Mouse (Mus musculus): Measurements from ENCODE around the gene Sucla2. TPM values are rescaled to one million over a fixed set of nuclear protein-coding genes. Genes with fewer than 3 reads are reported as not detected.
"Not testable (repeated sequence)": the region's sequence is repeated elsewhere in the genome, so short reads cannot be mapped to it uniquely, and the experiment has no call there.

The Sucla2 gene
- total RNA-seq, 2 experiments from 2014 or later, result 265 to 310 TPM

DNA sequence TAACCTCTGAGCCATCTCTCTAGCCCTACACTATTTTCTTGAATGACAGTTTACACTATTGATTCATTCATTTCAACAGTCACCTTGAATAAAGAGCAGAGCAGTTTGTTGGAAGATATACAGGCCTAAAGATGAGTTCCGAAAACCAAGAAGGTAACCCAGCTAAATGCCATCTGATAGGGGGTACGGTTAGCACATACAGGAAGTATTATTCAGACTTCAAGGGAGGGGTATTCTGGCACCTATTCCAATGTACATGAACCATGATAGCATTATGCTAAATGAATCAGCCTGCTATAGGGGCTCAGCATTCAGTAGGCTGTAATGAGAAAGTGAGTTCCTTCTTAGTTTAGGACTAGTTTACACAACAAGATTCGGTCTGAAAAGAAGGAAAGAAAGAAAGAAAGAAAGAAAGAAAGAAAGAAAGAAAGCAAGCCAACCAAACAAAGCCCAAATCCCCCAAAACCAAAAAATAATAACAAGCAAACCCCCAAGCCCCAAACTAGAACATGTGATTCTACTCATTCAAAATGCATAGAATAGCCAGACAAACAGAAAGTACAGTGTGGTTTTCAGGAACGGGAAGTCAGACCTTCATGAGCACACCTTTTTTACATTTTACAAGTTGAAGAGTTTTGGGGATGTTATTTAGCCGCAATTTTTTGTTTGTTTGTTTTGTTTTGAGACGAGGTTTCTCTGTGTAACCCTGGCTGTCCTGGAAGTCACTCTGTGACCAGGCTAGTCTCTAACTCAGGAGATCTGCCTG is 16.3 kb upstream of the Sucla2 start:
- DNase-seq (ENCODE audit: low spot score in 2 of 2), result no peak

DNA sequence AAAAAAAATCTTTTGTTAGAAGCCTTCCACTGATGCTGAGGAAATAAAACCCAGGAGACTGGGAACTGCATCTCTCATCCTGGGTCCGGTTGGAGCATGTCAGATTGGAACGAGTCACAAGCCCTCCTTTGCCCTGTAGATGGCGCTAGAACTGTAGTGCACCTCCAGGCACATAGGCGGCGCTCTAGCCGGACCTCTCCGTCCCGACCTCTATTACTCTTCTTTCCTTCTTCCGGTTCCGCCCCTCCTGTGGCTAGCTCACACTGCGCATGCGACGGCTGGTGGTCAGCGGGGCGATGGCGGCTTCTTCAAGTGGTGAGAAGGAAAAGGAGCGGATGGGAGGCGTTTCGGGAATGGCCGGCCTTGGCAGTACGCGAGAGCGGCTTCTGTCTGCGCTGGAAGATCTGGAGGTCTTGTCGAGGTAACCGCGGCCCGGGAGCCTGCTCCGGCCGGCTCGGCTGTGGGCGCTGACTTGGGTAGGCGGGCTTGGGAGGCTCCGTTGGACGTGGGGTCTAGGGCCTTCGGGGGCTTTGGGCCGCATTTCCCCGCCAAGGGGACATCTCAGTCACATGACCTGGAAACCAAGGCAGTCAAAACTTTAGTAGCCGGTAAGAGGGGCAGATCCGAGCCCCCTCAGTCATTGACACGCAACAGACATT is 15.2 kb upstream of the Sucla2 start, which contains the start of gene Med4:
Med4 (plus strand) TSS at position 261 of the 659 bp plus-strand sequence.
- peak; percentile 86 to 93 for DNase-seq (ENCODE audit: low spot score in 2 of 2)

DNA sequence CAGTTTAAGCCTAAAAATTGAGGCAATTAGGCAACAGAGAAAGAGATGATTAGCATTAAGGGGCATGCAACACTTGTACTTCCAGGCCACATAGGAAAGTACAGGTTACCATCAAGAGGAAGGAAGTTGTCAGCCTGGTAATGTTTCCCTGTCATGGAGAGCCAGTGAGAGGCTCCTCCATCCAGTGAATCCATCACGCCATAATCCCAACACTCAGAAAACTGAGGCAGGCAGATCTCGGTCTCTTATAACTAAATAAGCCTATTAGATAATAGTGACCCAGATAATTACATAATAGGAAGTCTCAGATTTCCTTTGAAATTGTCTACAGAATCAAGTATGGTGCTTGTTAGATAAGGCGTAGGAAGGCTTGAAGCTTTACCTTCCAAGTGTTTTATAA is 983 bp upstream of the Sucla2 start:
- DNase-seq (ENCODE audit: low spot score in 2 of 2), result no peak

DNA sequence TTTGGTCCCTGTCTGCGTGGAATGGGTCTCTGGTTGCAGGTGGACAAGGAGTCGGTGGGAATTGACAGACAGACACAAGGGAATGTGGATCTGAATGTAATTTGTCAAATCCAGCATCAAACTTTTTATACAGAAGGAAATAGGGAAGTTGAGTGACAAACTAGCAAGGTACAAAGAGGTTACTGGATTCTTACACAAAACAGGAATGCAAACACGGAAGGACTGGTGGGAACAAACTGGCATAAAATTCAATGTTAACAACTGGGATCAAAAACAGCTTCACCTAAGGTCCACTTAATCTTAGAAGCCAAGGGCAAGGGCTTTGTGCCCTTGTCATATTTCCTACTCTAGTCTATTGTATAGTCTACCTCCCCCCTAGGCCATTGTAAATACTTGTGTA is 3.5 kb downstream of the Sucla2 start:
- not testable (repeated sequence) for DNase-seq (ENCODE audit: low spot score in 2 of 2)

DNA sequence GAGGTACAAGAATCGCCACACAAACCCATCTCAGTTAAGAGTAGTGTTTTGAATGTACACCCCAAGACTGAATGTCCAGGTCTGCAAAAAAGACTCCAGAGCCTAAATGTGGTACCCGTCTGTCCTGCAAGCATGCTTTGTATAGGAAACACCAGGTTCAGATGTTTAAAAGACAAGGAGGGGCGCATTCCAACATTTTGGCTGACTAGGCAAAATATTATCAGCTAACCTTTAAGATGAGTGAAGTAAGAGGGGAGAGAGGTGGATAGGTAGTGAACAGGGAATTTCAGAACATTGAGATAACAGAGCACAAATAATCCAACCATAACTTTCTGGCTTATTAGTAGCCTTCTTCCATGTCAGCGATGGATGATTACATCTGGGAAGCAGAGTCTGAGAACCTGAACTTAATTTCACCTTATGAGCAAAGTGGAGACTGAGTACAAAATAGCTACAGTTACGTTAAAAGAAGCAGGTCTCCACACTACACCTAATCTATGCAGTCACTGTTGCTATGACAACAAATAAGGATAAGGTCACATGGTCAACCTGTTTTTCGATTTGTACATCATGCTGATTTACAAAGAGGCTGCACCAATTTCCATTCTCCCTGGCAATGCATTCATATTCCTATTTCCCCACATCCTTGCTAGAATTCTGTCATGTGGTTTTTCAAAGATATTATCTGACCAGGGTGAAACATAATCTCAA is 8.8 kb downstream of the Sucla2 start:
- no peak for DNase-seq (ENCODE audit: low spot score in 2 of 2)

DNA sequence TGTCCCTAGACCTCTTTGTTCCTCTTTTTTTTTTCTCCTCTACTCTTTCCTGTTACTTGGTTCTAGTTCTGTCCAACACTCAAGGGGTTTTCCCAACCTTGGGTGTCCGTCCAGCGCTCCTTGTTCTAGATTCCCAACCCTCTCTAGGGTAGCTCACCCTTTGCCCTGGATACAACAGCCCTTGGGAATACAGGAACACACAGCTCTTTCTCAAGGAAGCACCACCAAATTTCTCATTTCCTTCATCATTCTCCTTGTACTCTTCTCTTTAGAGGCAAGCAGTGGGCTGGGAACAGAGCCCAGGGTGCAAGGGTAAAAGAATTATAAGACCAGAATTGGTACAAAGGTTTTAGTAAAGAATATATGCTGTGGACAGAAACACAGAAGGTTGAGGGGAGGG is 10.5 kb downstream of the Sucla2 start:
- no peak for DNase-seq (ENCODE audit: low spot score in 2 of 2)

DNA sequence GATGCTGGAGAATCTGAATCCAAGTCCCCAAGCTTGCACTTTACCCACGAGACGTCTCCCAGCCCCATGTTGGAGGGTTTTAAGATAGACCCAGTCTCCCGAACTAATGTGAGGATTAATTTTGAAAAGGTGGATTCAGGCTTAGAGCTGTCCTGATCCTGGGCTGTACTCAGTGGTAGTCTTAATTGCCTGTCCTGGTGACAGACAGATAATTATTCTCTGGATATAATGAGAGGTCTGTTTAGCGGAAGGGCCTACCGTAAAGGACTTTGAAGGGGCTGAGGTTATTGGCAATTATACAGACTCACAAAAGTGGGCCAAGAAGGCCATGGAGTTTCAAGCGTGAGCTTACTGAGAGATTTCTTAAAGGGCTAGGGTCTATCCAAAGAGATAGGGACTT is 18.7 kb downstream of the Sucla2 start:
- no peak for DNase-seq (ENCODE audit: low spot score in 2 of 2)

DNA sequence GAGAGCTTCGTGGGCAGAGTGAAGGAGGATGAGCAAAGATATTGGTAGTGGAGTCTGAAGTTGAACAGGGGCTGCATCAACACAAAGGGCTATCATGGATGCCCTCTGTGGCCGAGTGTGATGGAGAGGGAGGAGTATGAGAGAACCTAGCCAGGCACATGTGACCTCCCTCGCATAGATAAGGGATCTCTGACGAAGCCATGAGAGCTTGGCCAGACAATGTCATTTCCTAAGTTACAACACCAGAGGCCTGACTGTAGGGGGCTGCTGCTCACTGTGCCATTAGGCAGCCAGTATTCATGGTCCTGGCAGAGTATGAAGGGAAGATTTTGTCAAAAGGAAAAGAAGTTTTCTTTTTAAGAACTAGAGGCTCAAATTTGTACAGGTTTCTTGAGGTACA is 21.9 kb downstream of the Sucla2 start:
- no peak for DNase-seq (ENCODE audit: low spot score in 2 of 2)

DNA sequence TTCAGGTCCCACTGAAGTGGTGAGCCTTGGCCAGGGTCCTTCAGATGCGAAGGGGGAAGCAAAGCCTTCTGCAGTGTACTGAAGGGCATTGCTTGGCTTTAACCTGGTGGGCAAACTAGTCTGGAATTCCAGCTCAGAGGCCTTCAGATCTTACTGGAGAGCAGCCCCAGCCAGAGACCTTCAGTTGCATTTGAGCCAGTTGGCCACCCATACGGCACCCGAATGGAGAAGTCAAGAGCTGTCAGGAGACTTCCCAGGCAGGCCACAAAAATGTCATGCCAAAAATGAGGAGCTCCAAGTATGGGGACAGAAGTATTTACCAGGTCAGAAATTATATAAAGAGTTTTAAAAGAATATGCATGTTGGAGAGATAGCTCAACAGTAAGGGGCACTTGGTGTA is 22.9 kb downstream of the Sucla2 start, which contains the start of gene Nudt15:
Nudt15 (minus strand) TSS at position 192 of the 400 bp plus-strand sequence.
- DNase-seq (ENCODE audit: low spot score in 2 of 2), result no peak

DNA sequence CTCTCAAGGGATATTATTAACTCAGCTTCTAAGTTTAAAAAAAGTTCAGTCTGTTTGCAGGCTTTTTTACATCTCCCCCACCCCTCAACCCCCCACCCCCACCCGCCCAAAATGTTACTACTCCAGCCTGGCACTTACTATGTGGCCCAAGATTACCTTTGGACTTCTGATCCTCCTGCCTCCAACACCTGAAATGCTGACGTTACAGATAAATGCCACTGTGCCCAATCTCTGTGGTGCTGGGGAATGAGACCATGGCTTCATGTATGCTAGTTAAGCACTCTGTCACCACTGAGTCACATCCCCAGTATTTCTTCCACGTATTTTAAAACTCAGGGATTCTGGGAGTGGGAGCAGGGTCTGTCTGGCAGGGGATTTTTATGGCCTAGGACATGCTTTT is 25.2 kb downstream of the Sucla2 start:
- no peak for DNase-seq (ENCODE audit: low spot score in 2 of 2)

DNA sequence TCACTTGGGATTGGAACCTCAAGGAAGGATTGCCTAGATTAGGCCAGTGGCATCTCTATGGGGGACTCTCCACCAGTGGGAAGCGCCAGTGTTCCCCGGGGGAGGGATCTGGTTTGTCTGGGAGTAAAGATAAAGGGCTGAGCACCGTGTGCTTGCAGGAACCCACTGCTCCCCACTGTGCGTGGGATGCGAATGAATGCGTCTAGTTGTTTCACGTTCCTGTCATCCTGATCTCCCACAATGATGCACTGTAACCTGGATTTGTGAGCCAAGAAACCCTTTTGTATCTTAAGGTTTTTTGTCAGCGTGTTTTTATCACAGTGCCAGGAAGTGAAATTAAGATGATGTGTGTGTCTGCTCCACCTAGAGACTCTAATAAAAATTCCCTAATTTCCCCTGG is 25.6 kb downstream of the Sucla2 start:
- no peak for DNase-seq (ENCODE audit: low spot score in 2 of 2)

DNA sequence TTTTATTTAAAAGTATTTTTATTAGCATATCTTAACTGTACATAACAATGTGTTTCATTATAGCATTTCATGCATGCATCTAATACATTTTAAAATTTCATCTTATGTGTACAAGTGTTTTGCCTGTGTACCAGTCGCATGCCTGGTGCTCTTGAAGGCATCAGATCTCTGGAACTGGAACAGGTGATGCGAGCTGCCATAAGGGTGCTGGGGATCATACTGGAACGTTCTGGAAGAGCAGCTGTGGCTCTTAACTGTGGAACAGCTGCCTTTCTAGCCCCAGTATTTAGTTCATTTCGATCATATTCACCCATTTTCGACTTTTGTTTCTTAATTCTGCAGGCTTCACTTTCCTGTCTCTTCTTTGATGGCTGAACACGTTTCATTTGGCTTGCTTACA is 26.0 kb downstream of the Sucla2 start:
- DNase-seq (ENCODE audit: low spot score in 2 of 2), result no peak

DNA sequence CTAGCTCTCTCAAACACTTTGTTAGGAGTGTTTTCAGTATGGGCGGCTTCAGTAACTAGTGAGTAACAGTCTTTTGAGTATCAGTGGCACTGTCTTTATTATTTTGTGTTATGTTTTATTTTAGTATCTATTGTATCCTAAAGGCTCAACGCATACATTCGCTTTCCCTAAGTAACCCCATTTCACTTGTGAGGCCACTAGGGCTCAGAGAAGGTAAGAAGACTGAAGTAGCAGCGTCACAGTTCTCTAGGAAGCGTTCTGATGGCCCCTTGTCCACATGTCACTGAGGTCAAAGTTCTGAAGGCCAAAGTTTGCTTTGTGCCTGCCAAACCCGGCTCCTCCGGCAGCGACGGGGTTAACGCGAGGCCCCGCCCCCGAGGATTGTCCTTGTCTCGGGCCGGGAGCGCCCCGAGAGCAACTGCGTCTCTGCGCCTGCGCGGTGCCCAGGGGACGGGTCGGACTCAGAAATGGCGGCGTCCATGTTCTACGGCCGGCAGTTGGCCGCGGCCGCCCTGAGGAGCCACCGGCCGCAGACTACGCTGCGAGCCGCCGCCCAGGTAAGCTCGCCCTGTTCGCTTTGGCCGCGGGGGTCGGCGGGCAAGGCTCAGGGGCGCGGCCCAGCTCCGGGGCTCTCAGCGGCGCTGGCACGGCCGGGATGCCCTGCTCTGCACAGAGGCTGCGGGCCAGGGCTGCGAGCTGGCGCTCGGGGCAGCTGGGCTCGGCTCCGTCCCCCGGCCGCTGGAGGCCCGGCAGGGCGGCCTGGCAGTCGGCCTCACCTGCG is 27.4 kb downstream of the Sucla2 start:
- DNase-seq (ENCODE audit: low spot score in 2 of 2), result peak; percentile 97 to 99

DNA sequence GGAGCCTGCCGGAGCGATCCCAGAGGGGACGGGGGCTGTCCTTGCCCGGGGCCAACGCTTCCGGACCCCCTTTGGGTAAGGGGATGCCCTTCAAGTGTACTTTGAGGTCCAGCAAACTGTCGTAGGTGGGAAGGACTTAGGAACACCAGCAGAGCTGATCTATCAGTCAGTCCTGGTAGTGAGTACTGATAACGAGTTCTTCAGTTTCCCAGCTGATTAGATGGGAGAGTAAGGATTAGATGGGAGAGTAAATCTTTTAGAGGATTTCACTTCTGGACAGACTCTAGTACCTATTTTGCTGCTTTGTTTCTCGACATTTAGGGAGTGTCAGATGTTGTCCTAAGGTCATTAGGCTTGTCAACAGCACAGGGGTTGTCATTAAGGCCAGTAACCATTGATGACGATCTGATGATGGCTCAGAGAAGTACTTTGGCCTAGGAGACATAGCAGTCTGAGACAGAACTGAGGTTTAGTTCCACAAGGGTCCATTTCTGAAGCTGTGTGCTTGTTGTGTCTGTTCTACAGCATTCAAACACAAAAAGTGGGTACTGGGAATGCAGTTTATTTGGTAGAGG is 28.1 kb downstream of the Sucla2 start:
- DNase-seq (ENCODE audit: low spot score in 2 of 2), result no peak

DNA sequence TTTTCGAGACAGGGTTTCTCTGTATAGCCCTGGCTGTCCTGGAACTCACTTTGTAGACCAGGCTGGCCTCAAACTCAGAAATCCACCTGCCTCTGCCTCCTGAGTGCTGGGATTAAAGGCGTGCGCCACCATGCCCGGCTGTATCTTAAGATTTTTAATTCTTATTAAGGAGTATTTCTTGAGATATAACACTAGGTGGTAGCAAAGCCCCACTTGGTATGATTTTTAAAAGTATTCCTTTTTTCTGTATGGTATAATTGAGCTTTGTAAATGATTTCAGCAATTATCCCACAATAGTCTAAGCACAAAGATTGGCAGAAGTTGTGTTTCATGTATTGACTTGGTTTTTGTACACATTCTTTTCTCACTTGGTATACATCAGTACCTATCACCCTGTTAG is 44.7 kb downstream of the Sucla2 start:
- DNase-seq (ENCODE audit: low spot score in 2 of 2), result not testable (repeated sequence)

DNA sequence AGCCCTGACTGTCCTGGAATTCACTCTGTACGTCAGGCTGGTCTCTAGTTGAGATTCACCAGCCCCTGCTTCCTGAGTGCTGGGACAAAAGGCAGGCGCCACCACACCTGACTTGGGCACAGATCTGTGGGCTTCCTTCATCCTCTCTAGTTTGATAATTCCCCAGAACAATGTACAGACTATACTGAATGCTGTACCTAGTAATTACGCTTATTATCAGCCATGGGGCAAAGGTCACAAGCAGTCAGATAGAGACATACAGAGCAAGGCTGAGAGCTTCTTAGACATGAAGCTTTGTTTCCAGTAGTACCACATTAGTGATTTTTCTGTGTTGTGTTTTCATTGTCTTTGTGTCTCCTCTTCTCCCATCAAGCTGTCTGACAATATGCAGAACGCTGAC is 46.0 kb downstream of the Sucla2 start:
- DNase-seq (ENCODE audit: low spot score in 2 of 2), result no peak

DNA sequence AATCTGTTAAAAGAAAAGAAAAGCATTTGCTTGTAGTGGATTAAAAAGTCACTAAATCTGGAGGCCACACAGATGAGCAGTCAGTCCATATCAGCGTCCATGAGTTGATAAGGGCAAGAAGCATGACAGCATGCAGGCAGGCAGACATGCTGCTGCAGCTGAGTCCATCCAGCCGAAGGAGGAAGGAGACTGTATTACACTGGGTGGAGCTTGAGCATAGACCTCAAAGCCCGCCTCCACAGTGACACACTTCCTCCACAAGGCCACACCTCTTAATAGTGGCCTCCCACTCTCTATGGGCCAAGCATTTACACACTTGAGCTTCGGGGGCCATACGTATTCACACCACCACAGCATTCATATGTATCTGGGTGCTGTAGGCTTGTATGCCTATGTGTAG is 48.9 kb downstream of the Sucla2 start:
- no peak for DNase-seq (ENCODE audit: low spot score in 2 of 2)

DNA sequence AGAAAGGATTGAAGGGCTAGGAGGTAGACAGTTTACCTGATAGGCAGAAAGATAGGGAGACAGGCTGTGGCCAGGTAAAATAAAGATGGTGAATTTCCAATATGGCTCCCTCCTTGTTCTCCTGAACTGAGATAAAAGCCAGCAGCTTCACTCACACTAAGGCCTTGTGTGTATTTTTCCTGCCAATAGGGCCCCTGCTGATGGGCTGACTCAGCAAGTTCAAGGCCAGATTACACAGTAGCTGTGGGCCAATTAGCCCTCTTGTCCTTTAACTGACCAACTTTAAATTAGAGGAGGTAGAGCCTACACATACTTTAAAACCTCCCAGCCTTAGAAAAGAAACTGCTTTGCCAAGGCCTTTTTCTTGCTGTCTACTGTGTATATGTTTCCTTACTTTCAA is 51.2 kb downstream of the Sucla2 start:
- DNase-seq (ENCODE audit: low spot score in 2 of 2), result no peak

DNA sequence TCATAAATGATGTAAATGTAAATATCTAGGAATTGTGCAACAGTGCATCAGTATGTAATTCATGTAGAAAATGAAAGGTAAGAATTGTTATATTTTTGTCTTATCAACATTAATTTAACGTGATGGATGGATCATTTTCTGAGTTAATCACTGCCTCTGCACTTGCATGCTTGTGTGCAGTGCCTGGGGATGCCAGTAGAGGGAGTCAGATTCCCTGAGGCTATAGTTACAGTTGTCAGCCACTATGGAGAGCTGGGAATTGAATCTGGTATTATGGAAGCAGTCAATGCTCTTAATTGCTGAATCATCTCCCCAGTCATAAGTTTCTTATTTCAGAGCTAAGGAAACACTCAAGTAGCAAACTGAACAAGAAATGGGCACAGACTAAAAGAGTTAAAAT is 63.0 kb downstream of the Sucla2 start:
- DNase-seq (ENCODE audit: low spot score in 2 of 2), result no peak

DNA sequence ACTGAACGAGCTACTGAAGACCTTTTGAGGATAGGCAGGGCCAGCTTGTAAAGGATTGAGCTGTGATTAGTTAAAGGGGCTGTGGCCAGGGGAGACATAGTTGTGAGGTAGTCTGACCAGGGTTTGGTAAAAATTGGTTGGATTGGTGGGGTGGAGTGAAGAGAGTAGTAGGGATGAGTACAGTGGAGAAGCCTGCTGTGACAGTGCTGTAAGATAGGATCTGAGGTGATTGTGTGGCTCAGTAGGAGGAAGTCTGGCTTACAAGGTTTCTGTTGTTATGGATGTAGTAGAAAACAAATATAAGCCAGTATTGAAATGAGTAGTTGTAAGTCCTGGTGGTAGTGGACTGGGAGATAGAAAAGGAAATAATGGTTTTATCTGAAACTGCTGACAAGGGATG is 67.0 kb downstream of the Sucla2 start:
- no peak for DNase-seq (ENCODE audit: low spot score in 2 of 2)

DNA sequence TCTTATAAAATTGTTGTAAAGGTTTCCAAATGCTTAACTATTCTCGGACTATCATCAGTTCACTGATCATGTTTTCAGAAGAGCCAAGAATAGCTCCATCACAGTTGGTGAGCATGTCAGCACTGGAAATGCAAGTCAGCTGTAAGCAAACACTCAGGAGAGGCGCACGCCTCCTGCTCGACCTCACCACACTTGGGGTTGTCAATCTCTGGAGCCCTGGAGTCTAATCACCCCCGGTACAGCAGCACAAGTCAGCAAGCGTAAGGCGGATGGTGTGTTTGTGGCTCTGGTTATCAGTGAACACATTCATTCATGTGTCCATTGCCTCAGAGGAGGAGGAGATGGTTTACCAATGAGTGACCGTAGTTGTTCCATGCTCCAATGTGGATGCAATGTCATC is 74.6 kb downstream of the Sucla2 start:
- DNase-seq (ENCODE audit: low spot score in 2 of 2), result peak in 1 of 2 experiments; percentile 19

Measured in gastrocnemius, postnatal 4 days (tissue).